Mouse (Mus musculus) neural tube, embryonic 15.5 days (tissue): Measurements from ENCODE around the gene Erp29. TPM values are rescaled to one million over a fixed set of nuclear protein-coding genes. Genes with fewer than 3 reads are reported as not detected.

ENCODE experiments used
- ATAC-seq: fragments of 200-750 bp; cut with Nextera tagmentation; 2 replicates; pipeline ENCODE4 v1.8.0; 2017; ENCODE audit warnings: mild to moderate bottlenecking, moderate TSS enrichment, moderate library complexity; ENCODE audit not compliant: low FRiP score
- H3K27ac ChIP-seq: fragments of 300-500 bp; sonication (generic); replicated peaks from 2 replicates; pipeline ENCODE4 v1.5.1; 2015; ENCODE audit warnings: mild to moderate bottlenecking, inconsistent platforms
- H3K27me3 ChIP-seq: fragments of 300-500 bp; sonication (generic); replicated peaks from 2 replicates; pipeline ENCODE4 v1.6.1; 2015; ENCODE audit warnings: inconsistent platforms
- H3K36me3 ChIP-seq: fragments of 300-500 bp; sonication (generic); 2 replicates; pipeline ENCODE4 v1.6.1; 2015; ENCODE audit warnings: inconsistent platforms
- H3K4me1 ChIP-seq: fragments of 300-500 bp; sonication (generic); 2 replicates; pipeline ENCODE4 v1.6.1; 2015; ENCODE audit warnings: inconsistent platforms
- H3K4me2 ChIP-seq: fragments of 300-500 bp; sonication (generic); 2 replicates; pipeline ENCODE4 v1.6.1; 2015; ENCODE audit warnings: inconsistent platforms, mild to moderate bottlenecking, moderate library complexity
- H3K4me3 ChIP-seq: fragments of 300-500 bp; sonication (generic); replicated peaks from 2 replicates; pipeline ENCODE4 v1.5.1; 2015; ENCODE audit warnings: mild to moderate bottlenecking, inconsistent platforms
- H3K9ac ChIP-seq: fragments of 300-500 bp; sonication (generic); replicated peaks from 2 replicates; pipeline ENCODE4 v1.6.1; 2015; ENCODE audit warnings: mild to moderate bottlenecking, inconsistent platforms
- H3K9me3 ChIP-seq: fragments of 300-500 bp; sonication (generic); replicated peaks from 2 replicates; pipeline ENCODE4 v1.6.1; 2016; ENCODE audit warnings: inconsistent platforms
- WGBS: fragments of 180-500 bp; shearing (Covaris S2); methylation state at CpG from one replicate; pipeline ENCODE4 v1.1.7; 2015; ENCODE audit warnings: mixed read lengths; 5-methylcytosine and 5-hydroxymethylcytosine counted together
- polyA plus RNA-seq: library from polyadenylated mRNA; unstranded; fragments of >200 nt; fragmentation: Nextera tagmentation; extraction: Ambion mirVana; gene quantifications from 2 replicates; pipeline ENCODE4 v1.2.1, GENCODE M21; 2015

Gene Erp29
- polyA plus RNA-seq, 1 experiment from 2014 or later, result 192 TPM

- no peak overlapping the region for H3K4me3 ChIP-seq
- peaks cover 82% of the 10 kb centered on the region for H3K36me3 ChIP-seq
- H3K9ac ChIP-seq, result no peak overlapping the region
- H3K4me2 ChIP-seq, result no peak overlapping the region
- ATAC-seq, result no peak
- H3K4me1 ChIP-seq, result peaks cover 6% of the 10 kb centered on the region; the same call in 1 of the 2 replicates
- H3K27me3 ChIP-seq, result no peaks in the 10 kb centered on the region
- no peaks in the 10 kb centered on the region for H3K9me3 ChIP-seq
- no peak overlapping the region for H3K27ac ChIP-seq
- WGBS, result 95% methylated on average over 5 of the region's 5 CpGs
These were observed 7.4 kb downstream of the Erp29 start for GRCm38 (mm10) chr5:121444870-121445269.

GRCm38 (mm10) chr5:121443548-121443947 is 8.8 kb downstream of the Erp29 start:
- Histone ChIP-seq H3K27me3 (no peaks in the 10 kb centered on the region), H3K4me2 (no peak overlapping the region), H3K4me3 (no peak overlapping the region), H3K4me1 (no peaks in the 10 kb centered on the region), H3K36me3 (peaks cover 82% of the 10 kb centered on the region), H3K9me3 (no peaks in the 10 kb centered on the region), H3K9ac (no peak overlapping the region), H3K27ac (no peak overlapping the region)
- WGBS, result 92% methylated on average over 3 of the region's 3 CpGs
- ATAC-seq, result no peak

GRCm38 (mm10) chr5:121438756-121439155 is 13.6 kb downstream of the Erp29 start:
- H3K9ac ChIP-seq, result no peak overlapping the region
- H3K9me3 ChIP-seq, result no peaks in the 10 kb centered on the region
- no peaks in the 10 kb centered on the region for H3K4me1 ChIP-seq
- 94% methylated on average over 11 of the region's 11 CpGs for WGBS
- H3K4me3 ChIP-seq, result no peak overlapping the region
- no peaks in the 10 kb centered on the region for H3K27me3 ChIP-seq
- no peak overlapping the region for H3K4me2 ChIP-seq
- no peak for ATAC-seq
- H3K27ac ChIP-seq, result no peak overlapping the region
- H3K36me3 ChIP-seq, result peaks cover 84% of the 10 kb centered on the region

- H3K4me2 ChIP-seq, result no peak overlapping the region
- H3K27ac ChIP-seq, result no peak overlapping the region
- peaks cover 84% of the 10 kb centered on the region for H3K36me3 ChIP-seq
- H3K4me3 ChIP-seq, result no peak overlapping the region
- no peaks in the 10 kb centered on the region for H3K4me1 ChIP-seq
- 87% methylated on average over 5 of the region's 5 CpGs for WGBS
- no peak overlapping the region for H3K9ac ChIP-seq
- H3K9me3 ChIP-seq, result no peaks in the 10 kb centered on the region
- no peaks in the 10 kb centered on the region for H3K27me3 ChIP-seq
- no peak for ATAC-seq
These were observed 14.2 kb downstream of the Erp29 start for GRCm38 (mm10) chr5:121438131-121438530.

- H3K4me3 ChIP-seq, result no peak overlapping the region
- no peaks in the 10 kb centered on the region for H3K27me3 ChIP-seq
- no peaks in the 10 kb centered on the region for H3K9me3 ChIP-seq
- H3K4me2 ChIP-seq, result no peak overlapping the region
- no peak for ATAC-seq
- peaks cover 98% of the 10 kb centered on the region for H3K36me3 ChIP-seq
- H3K4me1 ChIP-seq, result no peaks in the 10 kb centered on the region
- no peak overlapping the region for H3K27ac ChIP-seq
- 82% methylated on average over 3 of the region's 3 CpGs for WGBS
- H3K9ac ChIP-seq, result no peak overlapping the region
These were observed 23.4 kb downstream of the Erp29 start for GRCm38 (mm10) chr5:121428954-121429353.

- Histone ChIP-seq H3K4me3 (no peak overlapping the region), H3K27ac (no peak overlapping the region), H3K9me3 (no peaks in the 10 kb centered on the region), H3K27me3 (no peaks in the 10 kb centered on the region), H3K4me2 (no peak overlapping the region), H3K4me1 (no peaks in the 10 kb centered on the region), H3K9ac (no peak overlapping the region), H3K36me3 (peaks cover 97% of the 10 kb centered on the region)
- WGBS, result 91% methylated on average over 10 of the region's 10 CpGs
- no peak for ATAC-seq
These were observed 29.0 kb downstream of the Erp29 start for GRCm38 (mm10) chr5:121423297-121423696.

GRCm38 (mm10) chr5:121422787-121423186 is 29.5 kb downstream of the Erp29 start:
- Histone ChIP-seq H3K9me3 (no peaks in the 10 kb centered on the region), H3K27ac (no peak overlapping the region), H3K4me1 (no peaks in the 10 kb centered on the region), H3K9ac (no peak overlapping the region), H3K4me3 (no peak overlapping the region), H3K36me3 (peaks cover 97% of the 10 kb centered on the region), H3K27me3 (no peaks in the 10 kb centered on the region), H3K4me2 (no peak overlapping the region)
- no peak for ATAC-seq
- 92% methylated on average over 6 of the region's 6 CpGs for WGBS

- peaks cover 97% of the 10 kb centered on the region for H3K36me3 ChIP-seq
- H3K9me3 ChIP-seq, result no peaks in the 10 kb centered on the region
- H3K9ac ChIP-seq, result no peak overlapping the region
- ATAC-seq, result no peak
- no peak overlapping the region for H3K4me3 ChIP-seq
- 93% methylated on average over 9 of the region's 9 CpGs for WGBS
- H3K27me3 ChIP-seq, result no peaks in the 10 kb centered on the region
- no peak overlapping the region for H3K4me2 ChIP-seq
- H3K4me1 ChIP-seq, result no peaks in the 10 kb centered on the region
- no peak overlapping the region for H3K27ac ChIP-seq
These were observed 31.6 kb downstream of the Erp29 start for GRCm38 (mm10) chr5:121420721-121421120.

GRCm38 (mm10) chr5:121410975-121411374 is 41.3 kb downstream of the Erp29 start:
- Histone ChIP-seq H3K4me1 (no peaks in the 10 kb centered on the region), H3K9ac (no peak overlapping the region), H3K36me3 (peaks cover 79% of the 10 kb centered on the region), H3K27me3 (no peaks in the 10 kb centered on the region), H3K4me3 (no peak overlapping the region), H3K9me3 (no peaks in the 10 kb centered on the region), H3K27ac (no peak overlapping the region), H3K4me2 (no peak overlapping the region)
- WGBS, result 95% methylated on average over 4 of the region's 4 CpGs
- no peak for ATAC-seq

GRCm38 (mm10) chr5:121407856-121408255 is 44.5 kb downstream of the Erp29 start:
- H3K27me3 ChIP-seq, result no peaks in the 10 kb centered on the region
- 0 out of 2 replicates have a peak, but pooled peaks cover 2% of the 10 kb centered on the region for H3K4me1 ChIP-seq
- no peak overlapping the region for H3K4me3 ChIP-seq
- no peak overlapping the region for H3K9ac ChIP-seq
- peaks cover 52% of the 10 kb centered on the region for H3K36me3 ChIP-seq
- H3K9me3 ChIP-seq, result no peaks in the 10 kb centered on the region
- H3K27ac ChIP-seq, result no peak overlapping the region
- ATAC-seq, result no peak
- H3K4me2 ChIP-seq, result no peak overlapping the region
- WGBS, result 95% methylated on average over 8 of the region's 8 CpGs

GRCm38 (mm10) chr5:121400849-121401248 is 51.5 kb downstream of the Erp29 start:
- H3K9ac ChIP-seq, result no peak overlapping the region
- H3K4me2 ChIP-seq, result no peak overlapping the region
- no peak overlapping the region for H3K27ac ChIP-seq
- 91% methylated on average over 5 of the region's 5 CpGs for whole genome bisulfite sequencing
- no peaks in the 10 kb centered on the region for H3K9me3 ChIP-seq
- H3K36me3 ChIP-seq, result peaks cover 10% of the 10 kb centered on the region; the same call in 1 of the 2 replicates
- H3K4me1 ChIP-seq, result peaks cover 29% of the 10 kb centered on the region
- no peaks in the 10 kb centered on the region for H3K27me3 ChIP-seq
- no peak for ATAC-seq
- no peak overlapping the region for H3K4me3 ChIP-seq

GRCm38 (mm10) chr5:121400064-121400463 is 52.2 kb downstream of the Erp29 start:
- Histone ChIP-seq H3K9me3 (no peaks in the 10 kb centered on the region), H3K9ac (no peak overlapping the region), H3K4me2 (no peak overlapping the region), H3K4me3 (no peak overlapping the region), H3K27me3 (no peaks in the 10 kb centered on the region), H3K4me1 (peaks cover 29% of the 10 kb centered on the region), H3K27ac (no peak overlapping the region), H3K36me3 (peaks cover 9% of the 10 kb centered on the region; the same call in 1 of the 2 replicates)
- ATAC-seq, result no peak
- WGBS, result 77% methylated on average over 5 of the region's 5 CpGs

GRCm38 (mm10) chr5:121399540-121399939 is 52.8 kb downstream of the Erp29 start:
- H3K4me3 ChIP-seq, result peak overlapping the region; percentile 96; the same call in 1 of the 2 replicates
- peaks cover 9% of the 10 kb centered on the region; the same call in 1 of the 2 replicates for H3K36me3 ChIP-seq
- no peak overlapping the region for H3K9ac ChIP-seq
- H3K4me2 ChIP-seq, result peak overlapping the region; percentile 74
- 91% methylated on average over 5 of the region's 5 CpGs for WGBS
- peaks cover 29% of the 10 kb centered on the region for H3K4me1 ChIP-seq
- H3K27ac ChIP-seq, result no peak overlapping the region
- H3K9me3 ChIP-seq, result no peaks in the 10 kb centered on the region
- no peak for ATAC-seq
- H3K27me3 ChIP-seq, result no peaks in the 10 kb centered on the region
